Mouse (Mus musculus) cerebellum, adult 8-10 months (tissue): ENCODE results near the gene Thrap3.
"Not testable (repeated sequence)": the region's sequence is repeated elsewhere in the genome, so short reads cannot be mapped to it uniquely, and the experiment has no call there.

Source experiments
- DNase-seq: peaks from one replicate; pipeline ENCODE4 v3.0.0; 2022

Gene Thrap3

DNA sequence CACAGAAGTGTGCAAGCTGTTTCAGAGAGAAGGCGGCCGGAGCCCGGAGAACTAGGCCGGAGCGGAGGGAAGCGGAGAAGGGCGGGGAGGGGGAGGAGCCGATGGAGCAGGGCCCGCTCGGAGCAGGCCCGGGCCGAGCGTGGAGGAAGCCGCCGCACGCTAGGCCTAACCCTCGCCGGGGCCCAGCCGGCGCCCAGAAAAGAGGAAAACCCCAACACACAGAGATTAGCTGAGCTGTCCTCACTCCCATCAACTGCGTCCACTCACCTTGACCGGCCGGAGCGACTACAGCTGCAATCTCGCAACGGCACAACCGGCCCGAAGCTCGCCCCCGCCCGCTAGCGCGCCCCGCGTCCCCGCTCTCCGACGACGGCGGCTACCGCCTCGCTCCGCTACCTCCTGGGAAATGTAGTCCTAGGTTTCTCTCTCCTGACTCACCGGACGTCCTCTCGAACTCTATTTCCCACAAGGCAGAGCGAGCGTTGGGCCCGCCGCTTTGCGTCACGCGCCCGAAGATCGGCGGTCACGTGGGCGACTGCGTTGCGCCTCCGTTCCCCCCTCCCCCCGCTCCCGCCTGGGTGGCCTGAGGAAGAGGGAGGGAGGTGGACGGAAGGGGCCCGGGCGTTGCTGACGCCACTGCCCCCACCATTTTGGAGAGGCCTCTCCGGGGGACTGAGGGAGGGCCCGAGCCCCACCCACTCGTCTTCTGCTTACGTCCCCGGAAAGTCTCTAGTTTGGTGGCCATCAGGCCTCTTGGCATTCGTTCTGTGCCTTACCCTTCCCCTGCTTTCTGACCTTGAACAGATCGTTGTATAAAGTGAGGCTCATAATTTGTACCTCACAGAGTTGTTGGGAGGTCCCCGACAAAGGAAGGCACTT is at the start of gene Thrap3:
Gene Thrap3, minus strand, starts transcription at position 458 of the 879 bp plus-strand sequence.
- DNase-seq, result peak; percentile 99

DNA sequence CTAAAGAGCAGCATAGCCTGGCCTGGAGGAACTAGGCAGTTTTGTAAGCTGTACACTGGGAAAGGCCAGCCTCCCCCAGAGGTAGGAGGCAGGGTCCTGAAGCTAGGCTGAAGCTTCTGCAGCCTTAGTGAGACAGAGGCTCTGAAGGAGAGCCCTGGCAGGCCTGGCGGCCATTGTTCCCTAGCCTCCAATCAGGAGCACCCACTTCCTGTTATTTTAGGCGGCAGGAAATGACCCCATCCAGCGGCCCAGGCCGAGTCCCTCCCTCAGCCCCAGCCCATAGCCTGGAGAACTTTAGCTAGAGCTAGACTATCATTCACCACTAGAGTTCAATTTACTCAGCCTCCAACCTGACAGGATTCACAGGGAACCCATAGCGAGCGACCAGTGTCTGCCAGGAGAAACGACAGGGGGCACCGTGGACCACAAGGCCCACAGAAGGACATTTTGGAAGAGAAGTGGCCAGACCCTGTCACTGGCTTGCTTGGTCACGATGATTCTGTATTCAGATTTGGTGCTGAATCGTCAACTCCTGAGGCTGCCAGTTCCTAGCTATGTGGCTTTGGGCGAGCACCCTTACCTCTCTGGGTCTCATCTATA is 49.2 kb upstream of the Thrap3 start:
- DNase-seq, result no peak

DNA sequence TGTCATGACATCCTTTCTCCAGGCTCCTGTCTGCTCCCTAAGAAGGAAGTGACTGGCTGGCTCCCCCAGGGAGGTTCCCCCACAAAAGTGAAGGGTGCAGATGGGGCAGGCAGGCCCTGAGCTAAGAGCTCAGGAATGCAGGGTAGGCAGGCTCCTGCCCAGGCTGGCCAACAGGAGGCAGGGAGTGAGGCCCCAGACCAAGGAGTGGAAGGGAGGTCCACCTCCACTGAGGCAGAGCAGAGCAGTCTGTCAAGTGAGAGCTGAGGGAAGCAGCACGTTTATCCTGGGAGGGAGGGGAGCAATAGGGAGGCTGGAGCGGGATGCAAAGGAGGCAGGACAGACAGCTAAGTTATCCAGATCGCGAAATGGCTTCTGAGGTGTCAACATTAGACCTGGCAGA is 48.1 kb upstream of the Thrap3 start:
- DNase-seq, result no peak

DNA sequence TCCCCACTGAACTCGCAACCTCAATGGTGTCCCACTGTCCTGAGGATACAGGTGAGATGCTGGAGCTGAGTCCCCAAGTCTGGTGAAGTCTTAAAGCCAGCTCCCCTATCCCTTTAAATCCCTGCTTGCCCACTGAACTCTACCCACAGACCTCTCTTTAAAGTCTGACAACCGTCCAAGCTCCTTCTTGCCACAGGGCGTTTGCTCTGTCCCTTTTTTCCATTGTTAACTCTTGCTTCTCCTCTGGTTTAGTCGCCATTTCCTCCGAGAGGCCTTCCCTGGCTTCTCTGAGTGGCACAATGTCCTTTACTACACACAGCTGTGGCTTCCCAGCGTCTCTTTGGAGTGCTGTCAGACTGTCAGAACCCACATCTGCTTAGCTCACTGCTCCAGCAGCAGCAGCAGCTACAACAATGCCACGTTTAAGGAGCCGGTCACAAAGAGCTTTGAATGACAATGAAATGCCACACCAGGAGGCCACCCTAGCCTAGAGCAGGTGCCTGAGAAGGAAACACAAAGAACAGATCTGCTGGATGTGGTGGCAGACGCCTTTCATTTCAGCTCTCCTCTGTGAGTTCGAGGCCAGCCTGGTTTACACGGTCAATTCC is 45.8 kb upstream of the Thrap3 start:
- DNase-seq, result no peak

DNA sequence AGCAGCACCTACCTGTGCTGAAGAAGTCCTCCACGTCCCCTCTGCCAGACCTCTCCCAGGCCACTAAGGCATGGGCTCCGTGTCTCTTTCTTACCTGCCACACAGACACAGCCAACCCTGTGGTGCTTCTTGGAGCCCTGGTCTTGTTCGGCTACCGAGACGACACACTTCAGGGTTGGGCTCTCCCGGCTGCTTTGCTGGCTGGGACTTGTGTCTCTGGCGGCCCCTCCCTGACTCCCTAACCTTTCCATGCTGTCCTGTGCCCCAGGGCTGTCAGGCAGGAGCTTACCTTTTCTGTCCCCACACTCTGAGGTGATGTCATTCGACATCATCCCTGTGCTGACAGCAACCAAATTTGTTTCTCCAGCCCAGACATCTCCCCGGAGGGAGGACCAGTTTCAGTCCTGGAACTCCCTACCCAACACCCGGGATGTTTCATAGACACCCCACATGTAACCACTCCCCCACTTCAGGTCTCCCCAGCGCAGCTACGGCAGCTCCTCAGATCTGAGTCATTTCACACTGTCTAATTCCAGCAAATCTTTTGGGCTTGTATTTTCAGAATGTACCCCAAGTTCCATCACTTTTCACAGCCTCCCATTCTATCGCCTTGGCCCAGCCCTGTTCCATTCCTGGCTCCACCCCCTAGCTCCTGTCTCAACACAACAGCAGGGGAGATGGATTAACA is 43.8 kb upstream of the Thrap3 start:
- DNase-seq, result no peak

DNA sequence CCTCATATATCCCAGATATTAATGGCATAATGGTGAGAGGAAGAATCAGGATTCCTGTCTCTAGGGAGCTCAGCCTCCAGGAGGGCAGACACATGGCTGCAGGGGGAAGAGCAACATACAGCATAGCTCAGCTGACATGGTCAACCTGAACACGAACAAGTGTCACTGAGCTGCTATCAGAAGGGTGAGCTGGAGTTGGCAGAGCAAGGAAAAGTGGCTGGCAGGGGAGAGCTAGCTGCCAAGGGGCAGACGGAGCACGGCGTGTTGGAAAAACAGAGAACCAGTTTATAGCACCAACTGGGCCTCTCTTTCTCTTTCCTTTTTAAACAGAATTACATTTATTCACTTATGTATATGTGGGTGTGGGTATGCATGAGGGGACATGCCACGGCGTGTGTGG is 40.0 kb upstream of the Thrap3 start:
- no peak for DNase-seq

DNA sequence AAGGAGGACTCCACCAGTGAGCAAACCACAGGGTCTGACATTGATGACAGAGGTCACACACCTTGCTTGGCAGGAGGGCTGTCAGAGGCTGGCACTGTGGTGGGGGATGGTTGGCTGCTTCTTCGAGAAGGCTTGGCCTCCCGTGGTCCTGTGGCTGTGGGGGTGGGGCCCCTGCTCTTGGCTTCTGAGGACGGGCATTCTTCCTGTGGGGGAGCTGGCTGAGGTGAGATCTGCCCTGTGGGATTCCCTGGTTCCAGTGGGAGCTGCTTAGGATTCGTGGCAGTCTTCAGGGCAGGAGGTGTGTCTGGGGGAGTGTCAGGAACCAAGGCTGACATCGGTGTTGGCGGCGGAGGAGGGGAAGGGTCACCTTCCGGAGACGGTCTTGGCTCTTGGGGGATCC is 39.4 kb upstream of the Thrap3 start:
- DNase-seq, result no peak

DNA sequence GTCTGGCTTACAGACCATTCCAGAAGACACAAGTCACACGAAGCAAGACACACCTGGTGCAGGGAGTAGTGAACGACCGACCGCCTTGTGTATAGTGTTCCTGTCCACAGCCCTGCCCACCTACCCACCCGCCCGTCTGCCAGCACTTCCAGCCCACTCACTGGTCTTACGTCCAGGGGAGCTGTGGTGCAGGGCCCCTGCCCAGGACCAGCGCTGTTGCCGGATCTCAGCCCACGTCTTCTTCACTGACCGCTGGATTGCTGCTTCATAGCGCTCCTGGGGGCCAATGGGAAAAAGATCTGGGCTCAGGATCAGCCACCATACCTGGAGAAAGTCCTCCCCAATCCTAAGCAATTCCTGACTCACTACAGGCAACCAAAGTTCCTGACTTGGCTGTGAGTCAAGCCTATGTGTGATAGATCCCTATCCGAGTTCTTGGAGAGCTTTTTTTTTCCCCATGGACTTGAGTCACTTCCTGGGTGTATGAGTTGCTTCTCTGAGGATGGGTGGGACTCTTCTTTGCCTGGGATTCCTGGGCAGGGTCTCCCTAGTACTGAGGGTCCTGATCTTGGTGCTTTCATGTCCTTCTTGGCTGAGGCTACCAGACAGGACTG is 37.4 kb upstream of the Thrap3 start:
- DNase-seq, result no peak

DNA sequence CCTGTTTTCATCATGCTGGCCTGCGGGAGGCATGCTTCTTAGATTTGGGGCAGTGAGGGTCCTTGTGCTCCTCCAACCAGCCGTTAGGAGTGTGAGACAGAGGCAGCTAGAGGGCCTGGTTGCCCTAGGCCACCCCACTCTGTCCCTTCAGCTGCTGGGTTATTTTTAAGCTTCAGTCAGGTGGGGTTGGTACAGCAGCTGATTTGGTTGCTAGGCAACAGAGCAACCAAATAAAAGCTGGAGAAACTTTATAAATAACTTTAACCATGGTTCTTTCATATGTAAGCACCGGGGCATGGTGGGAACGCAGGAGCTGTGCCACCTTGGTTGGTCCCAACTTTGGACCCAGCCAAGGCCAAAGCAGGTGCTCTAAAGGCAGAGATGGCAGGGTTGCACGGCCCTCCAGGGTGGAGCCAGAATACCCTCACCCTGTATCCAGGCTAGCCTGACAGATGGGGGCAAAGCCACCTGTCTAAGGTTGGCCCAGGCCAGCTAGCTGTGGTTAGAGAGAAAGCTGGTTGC is 35.2 kb upstream of the Thrap3 start:
- peak; percentile 19 for DNase-seq

DNA sequence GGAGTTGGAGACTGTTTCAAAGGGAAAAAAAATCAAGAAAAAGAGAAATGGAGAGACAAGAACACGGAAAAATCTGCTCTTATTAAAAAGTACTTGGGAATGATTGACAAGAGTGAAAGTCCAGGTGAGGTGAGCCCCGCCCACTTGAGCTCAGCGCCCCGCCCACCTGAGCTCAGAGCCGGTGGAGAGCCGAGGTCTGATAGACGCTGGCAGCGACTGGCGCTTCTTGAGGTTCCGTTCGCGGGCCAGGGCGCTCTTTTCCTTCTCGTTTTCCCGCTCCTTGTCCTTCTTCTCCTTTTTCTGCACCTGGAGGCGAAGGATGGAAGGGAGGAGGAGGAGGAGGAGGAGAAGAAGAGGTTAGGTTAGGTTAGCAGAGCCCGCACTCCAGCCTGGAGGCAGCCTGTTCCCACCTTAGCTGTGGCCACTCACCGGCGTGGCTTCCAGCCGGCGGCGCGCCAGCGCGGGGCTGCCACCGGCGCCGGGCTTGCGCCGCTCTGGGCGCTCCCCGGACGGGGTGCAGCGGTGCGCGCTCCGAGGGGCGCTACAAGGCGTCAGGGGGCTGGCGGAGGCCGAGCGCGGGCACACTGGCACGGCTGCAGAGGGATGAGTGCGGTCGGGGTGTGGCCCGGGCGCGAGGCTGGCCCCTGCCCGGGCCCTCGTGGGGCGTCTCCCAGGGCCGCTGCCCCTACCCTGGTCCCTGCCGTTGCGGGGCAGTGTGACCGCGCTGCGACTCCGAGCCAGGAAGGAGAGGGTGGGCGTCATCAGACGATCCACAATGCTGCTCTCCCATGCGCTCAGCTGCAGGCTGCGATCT is 34.1 kb upstream of the Thrap3 start:
- DNase-seq, result peak; percentile 15

DNA sequence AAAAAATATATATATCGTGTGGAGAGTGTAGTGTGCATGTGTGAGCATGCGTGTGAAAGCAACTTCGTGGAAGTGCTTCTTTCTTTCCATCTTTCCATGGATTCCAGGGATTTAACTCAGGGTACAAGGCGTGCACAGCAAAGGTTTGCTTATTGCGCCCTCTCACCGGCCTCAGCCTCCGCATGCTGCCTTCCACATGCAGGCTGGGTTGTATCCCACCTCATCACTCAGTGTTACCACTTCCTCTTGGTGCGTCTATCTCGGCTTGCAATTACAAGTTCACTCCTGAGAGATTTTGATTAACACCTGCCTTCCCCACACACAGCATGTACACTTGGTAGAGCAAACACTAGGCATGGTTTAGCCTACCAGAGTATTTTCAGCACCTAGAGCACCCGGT is 32.6 kb upstream of the Thrap3 start:
- DNase-seq, result no peak

DNA sequence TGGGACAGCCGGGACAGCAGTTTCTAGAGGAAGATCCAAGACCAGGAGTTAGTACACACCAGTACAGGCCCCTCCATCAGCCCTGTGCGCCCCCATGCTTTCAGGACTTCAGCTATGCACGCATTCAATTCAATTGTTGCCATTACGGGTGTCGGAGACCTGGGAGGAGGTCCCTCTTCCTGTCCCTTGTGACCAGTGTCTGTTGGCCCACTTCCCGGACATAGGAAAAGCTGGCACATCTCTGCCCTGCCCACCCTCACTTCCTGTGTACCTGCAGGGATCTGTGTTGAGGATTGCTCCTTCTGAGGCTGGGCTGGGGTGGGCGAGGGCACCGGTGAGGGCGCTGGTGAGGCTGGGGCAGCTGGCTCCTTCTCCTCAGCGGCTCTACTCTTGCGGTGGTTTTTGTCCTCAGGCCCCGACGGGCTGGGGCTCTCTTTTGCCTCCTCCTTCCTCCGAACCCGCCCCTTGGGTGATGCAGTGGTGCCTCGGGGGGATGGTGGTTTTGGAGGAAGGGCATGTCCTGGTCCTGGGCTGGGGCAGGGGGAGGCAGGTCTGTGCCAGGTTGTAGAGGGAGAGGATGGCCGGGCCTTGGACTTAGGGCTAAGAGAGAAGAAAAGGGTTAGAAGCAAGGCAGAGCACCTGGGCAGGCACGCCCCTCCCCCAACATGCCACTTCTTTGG is 32.1 kb upstream of the Thrap3 start:
- DNase-seq, result no peak

DNA sequence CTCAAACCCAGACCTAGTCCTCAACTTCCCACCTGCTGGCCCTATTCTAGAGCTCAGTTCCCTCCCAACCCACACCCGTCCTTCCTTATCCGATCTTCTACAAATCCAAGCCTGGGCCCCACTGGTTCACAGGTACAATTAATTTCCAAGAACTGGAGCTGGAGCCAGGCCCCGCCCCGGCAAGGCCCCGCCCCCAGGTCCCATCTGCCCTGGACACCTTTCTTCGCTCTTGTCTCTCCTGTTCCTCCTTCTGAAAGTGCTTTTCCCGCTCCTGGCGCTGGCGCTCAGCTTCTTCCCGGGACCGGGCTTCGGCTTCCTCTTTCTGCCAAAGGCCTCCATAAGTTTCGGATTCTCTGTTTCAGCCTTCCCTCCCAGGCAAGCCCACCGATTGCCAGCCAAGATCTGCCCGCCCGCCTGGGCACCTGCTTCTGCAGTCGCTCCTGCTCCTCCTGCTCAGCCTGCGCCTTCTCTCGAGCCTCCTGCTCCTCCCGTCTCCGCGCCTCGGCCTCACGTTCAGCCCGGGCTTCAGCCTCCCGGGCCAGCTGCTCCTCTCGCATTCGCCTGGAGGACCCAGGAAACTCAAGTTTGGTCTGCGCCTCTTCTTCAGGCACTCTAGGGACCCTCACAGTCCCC is 31.2 kb upstream of the Thrap3 start:
- DNase-seq, result no peak

DNA sequence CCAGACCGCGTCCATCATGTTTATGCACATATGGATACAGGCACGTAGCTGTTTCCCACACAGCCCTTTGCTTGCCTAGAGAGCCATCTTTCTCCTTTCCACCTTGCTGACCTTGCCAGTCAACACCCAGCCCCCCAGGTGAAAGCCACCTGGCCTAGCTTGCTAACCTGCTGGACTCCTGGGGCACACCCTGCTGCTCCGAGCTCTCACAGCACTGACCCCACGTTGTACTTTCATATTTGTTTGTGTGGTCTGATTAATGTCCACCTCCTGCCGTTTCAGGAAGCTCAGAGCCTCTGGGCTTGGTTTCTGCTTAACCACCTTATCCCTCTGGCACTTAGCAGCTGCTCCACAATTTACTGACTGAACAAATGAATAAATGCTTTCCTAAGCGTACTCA is 27.3 kb upstream of the Thrap3 start:
- DNase-seq, result peak; percentile 27

DNA sequence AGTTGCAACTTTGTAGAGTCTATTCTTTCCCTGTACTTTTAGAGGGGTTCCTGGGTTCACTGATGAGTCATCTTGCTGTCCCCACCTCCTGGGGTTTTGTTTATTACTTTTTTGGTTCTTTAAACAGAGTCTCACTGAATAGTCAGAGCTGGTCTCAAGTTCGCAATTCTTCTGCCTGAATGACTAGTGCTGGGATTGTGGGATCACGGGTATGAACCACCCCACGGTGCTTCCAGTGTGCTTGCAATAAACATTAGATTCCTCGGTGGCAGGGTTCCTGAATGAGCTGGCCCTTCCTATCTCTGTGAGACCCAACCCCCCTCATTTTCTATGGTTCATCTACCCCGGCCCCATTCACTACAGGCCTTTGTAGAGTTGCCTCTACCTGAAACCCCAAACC is 25.6 kb upstream of the Thrap3 start:
- peak; percentile 20 for DNase-seq

DNA sequence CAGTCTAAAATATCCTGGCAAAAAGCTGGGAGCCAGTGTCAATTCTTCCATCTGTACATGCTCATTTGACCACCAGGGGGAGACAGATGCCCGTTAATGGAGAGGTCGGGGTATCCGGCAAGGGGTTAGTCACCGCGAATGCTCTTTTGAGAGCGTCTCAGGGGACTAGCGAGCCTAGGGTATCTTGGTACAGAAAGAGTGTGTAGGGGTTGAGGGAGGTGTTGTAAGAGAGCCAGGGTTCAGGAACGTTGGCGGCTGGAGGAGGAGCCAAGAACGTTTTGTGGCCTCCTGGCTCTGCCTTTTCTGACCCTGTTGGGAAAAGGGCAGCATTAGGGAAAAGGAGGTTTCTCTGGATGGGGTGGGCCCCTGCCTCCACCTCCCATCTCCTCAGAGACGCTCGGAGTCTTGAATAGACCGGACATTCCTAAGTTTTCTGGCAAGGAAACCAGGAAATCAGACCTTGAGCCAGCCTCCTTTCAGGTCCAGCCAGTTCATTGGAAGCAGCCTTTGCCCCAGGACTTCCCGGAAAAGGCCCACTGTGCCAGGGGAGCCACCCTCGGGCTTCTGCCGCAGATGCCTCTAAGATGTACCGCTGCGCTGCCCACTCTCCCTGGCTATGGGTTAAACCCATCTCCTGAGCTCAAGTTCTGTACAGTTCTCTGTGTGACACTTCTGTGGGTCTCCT is 24.7 kb upstream of the Thrap3 start:
- DNase-seq, result peak; percentile 95

DNA sequence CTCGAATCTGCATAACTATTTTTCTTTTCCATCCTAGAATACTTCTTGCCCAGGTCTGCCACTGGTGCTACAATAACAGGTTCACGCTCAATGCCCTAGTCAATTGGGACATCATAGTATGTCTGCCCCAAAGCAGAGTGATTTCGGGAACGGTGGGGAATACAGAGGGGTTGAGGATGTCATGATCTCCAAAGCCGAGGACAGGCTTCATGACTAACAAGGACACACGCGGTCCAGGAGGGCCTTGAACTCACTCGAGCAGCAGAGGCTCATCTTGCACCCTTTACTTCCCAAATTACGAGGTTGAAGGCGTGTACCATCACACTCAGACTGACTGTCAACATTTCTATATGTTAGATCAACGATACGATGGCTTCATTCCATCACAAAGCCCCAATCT is 24.1 kb upstream of the Thrap3 start:
- no peak for DNase-seq

DNA sequence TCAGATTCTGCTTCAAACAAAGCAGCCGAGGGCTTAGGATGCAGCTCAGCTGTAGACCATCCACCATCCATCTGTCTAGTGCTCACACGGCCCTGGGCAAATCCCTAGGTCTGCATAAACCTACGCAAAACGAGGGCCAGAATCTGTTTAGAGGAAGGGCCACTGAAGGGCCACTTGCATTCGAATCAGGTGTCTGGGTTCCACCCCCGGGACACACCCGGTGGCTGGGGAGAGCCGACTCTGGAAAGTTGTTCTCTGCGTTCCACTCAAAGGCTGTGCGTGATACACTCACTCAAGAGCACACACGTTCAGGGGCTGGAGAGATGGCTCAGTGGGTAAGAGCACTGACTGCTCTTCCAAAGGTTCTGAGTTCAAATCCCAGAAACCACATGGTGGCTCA is 20.1 kb upstream of the Thrap3 start:
- no peak for DNase-seq

DNA sequence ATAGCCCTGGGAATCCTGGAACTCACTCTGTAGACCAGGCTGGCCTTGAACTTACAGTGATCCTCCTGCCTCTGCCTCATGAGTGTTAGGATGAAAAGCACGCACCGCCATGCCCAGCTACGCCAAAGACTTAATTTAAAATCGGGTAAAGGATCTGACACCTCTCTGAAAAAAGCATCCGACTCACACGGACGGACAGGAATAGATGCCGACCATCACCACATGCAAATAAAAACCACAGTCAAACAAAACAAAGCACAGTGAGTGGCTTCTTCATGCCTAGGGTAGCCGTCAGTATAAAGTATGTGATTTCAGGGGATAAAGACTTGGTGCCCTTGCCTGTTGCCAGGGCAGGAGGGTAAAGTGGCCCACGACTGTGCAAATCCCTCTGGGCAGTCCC is 17.5 kb upstream of the Thrap3 start:
- no peak for DNase-seq

DNA sequence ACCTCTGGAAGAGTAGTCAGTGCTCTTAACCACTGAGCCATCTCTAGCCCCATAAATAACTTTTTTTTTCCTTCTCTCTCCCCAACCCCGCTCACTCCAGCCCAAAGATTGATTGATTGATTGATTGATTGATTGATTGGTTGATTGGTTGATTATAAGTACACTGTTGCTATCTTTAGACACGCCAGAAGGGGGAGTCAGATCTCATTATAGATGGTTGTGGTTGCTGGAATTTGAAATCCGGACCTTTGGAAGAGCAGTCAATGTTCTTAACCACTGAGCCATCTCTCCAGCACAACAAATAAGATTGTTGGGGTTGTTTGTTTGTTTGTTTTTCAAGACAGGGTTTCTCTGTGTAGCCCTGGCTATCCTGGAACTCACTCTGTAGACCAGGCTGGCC is 17.0 kb upstream of the Thrap3 start:
- DNase-seq, result not testable (repeated sequence)
